Mouse (Mus musculus): ENCODE measurements around the gene Brox. TPM values are rescaled to one million over a fixed set of nuclear protein-coding genes. Genes with fewer than 3 reads are reported as not detected.
"Not testable (repeated sequence)": the region's sequence is repeated elsewhere in the genome, so short reads cannot be mapped to it uniquely, and the experiment has no call there.

Brox gene
- polyA plus RNA-seq (2012; rRNA removed), result 7.6 and 8.5 TPM in 2 replicates

GRCm38 (mm10) chr1:183296877-183297383, at the start of gene Brox:
Brox (minus strand) TSS chr1:183297269.
- peak within 1 kb of the TSS; percentile 84 for H3K27ac ChIP-seq (ENCODE audit: control insufficient read depth, insufficient read depth, low read depth, low read length)
- H3K4me3 ChIP-seq (ENCODE audit: control insufficient read depth, low read depth, low read length), result peak within 1 kb of the TSS; percentile 92
- peaks cover 2% of the 10 kb centered on the region for H3K36me3 ChIP-seq (ENCODE audit: control insufficient read depth, insufficient read depth, low read length)
- H3K4me1 ChIP-seq (ENCODE audit: control insufficient read depth, insufficient read depth, low read length), result no peaks in the 10 kb centered on the region
- peak; percentile 74 for TF ChIP-seq POLR2A (IDR thresholded peaks at IDR 0.05; ENCODE audit: control insufficient read depth, low read depth, low read length)
- no peak for TF ChIP-seq CTCF (IDR thresholded peaks at IDR 0.05; ENCODE audit: control insufficient read depth, insufficient read depth, insufficient replicate concordance, low read depth, low read length)
- H3K27me3 ChIP-seq (ENCODE audit: control insufficient read depth, insufficient read depth, low read length), result no peaks in the 10 kb centered on the region

GRCm38 (mm10) chr1:183345817-183346195, 48.7 kb upstream of the Brox start:
- Histone ChIP-seq H3K4me1 (ENCODE audit: control insufficient read depth, insufficient read depth, low read length) (peaks cover 4% of the 10 kb centered on the region; the same call in 1 of the 2 replicates), H3K27ac (ENCODE audit: control insufficient read depth, insufficient read depth, low read depth, low read length) (peak overlapping the region; percentile 92), H3K36me3 (ENCODE audit: control insufficient read depth, insufficient read depth, low read length) (no peaks in the 10 kb centered on the region; the same call in 1 of the 2 replicates), H3K4me3 (ENCODE audit: control insufficient read depth, low read depth, low read length) (peak overlapping the region; percentile 96), H3K27me3 (ENCODE audit: control insufficient read depth, insufficient read depth, low read length) (no peaks in the 10 kb centered on the region)
- TF ChIP-seq POLR2A (IDR thresholded peaks at IDR 0.05; ENCODE audit: control insufficient read depth, low read depth, low read length) (no peak), CTCF (IDR thresholded peaks at IDR 0.05; ENCODE audit: control insufficient read depth, insufficient read depth, insufficient replicate concordance, low read depth, low read length) (no peak)

- Histone ChIP-seq H3K27ac (ENCODE audit: control insufficient read depth, insufficient read depth, low read depth, low read length) (peak overlapping the region; percentile 92), H3K36me3 (ENCODE audit: control insufficient read depth, insufficient read depth, low read length) (no peaks in the 10 kb centered on the region; the same call in 1 of the 2 replicates), H3K27me3 (ENCODE audit: control insufficient read depth, insufficient read depth, low read length) (no peaks in the 10 kb centered on the region), H3K4me3 (ENCODE audit: control insufficient read depth, low read depth, low read length) (peak overlapping the region; percentile 96), H3K4me1 (ENCODE audit: control insufficient read depth, insufficient read depth, low read length) (peaks cover 4% of the 10 kb centered on the region; the same call in 1 of the 2 replicates)
- no peak for TF ChIP-seq CTCF (IDR thresholded peaks at IDR 0.05; ENCODE audit: control insufficient read depth, insufficient read depth, insufficient replicate concordance, low read depth, low read length)
- TF ChIP-seq POLR2A (IDR thresholded peaks at IDR 0.05; ENCODE audit: control insufficient read depth, low read depth, low read length), result peak; percentile 42
Measured at GRCm38 (mm10) chr1:183344886-183345816, 48.1 kb upstream of the Brox start.

GRCm38 (mm10) chr1:183342902-183343301, 45.8 kb upstream of the Brox start:
- not testable (repeated sequence) for H3K4me3 ChIP-seq (ENCODE audit: control insufficient read depth, low read depth, low read length); H3K36me3 ChIP-seq (ENCODE audit: control insufficient read depth, insufficient read depth, low read length); H3K4me1 ChIP-seq (ENCODE audit: control insufficient read depth, insufficient read depth, low read length); H3K27ac ChIP-seq (ENCODE audit: control insufficient read depth, insufficient read depth, low read depth, low read length); H3K27me3 ChIP-seq (ENCODE audit: control insufficient read depth, insufficient read depth, low read length)

GRCm38 (mm10) chr1:183327171-183327570, 30.1 kb upstream of the Brox start:
- TF ChIP-seq CTCF (IDR thresholded peaks at IDR 0.05; ENCODE audit: control insufficient read depth, insufficient read depth, insufficient replicate concordance, low read depth, low read length) (no peak), POLR2A (IDR thresholded peaks at IDR 0.05; ENCODE audit: control insufficient read depth, low read depth, low read length) (no peak)
- Histone ChIP-seq H3K4me3 (ENCODE audit: control insufficient read depth, low read depth, low read length) (no peak overlapping the region), H3K4me1 (ENCODE audit: control insufficient read depth, insufficient read depth, low read length) (no peaks in the 10 kb centered on the region), H3K27me3 (ENCODE audit: control insufficient read depth, insufficient read depth, low read length) (no peaks in the 10 kb centered on the region), H3K36me3 (ENCODE audit: control insufficient read depth, insufficient read depth, low read length) (peaks cover 3% of the 10 kb centered on the region), H3K27ac (ENCODE audit: control insufficient read depth, insufficient read depth, low read depth, low read length) (no peak overlapping the region)

- no peaks in the 10 kb centered on the region for H3K4me1 ChIP-seq (ENCODE audit: control insufficient read depth, insufficient read depth, low read length)
- no peaks in the 10 kb centered on the region; the same call in 1 of the 2 replicates for H3K36me3 ChIP-seq (ENCODE audit: control insufficient read depth, insufficient read depth, low read length)
- no peaks in the 10 kb centered on the region for H3K27me3 ChIP-seq (ENCODE audit: control insufficient read depth, insufficient read depth, low read length)
- no peak overlapping the region for H3K4me3 ChIP-seq (ENCODE audit: control insufficient read depth, low read depth, low read length)
- H3K27ac ChIP-seq (ENCODE audit: control insufficient read depth, insufficient read depth, low read depth, low read length), result no peak overlapping the region
- TF ChIP-seq POLR2A (IDR thresholded peaks at IDR 0.05; ENCODE audit: control insufficient read depth, low read depth, low read length), result no peak
- no peak for TF ChIP-seq CTCF (IDR thresholded peaks at IDR 0.05; ENCODE audit: control insufficient read depth, insufficient read depth, insufficient replicate concordance, low read depth, low read length)
Measured at GRCm38 (mm10) chr1:183324433-183324832, 27.4 kb upstream of the Brox start.

- Histone ChIP-seq H3K4me1 (ENCODE audit: control insufficient read depth, insufficient read depth, low read length) (no peaks in the 10 kb centered on the region), H3K4me3 (ENCODE audit: control insufficient read depth, low read depth, low read length) (no peak overlapping the region), H3K27ac (ENCODE audit: control insufficient read depth, insufficient read depth, low read depth, low read length) (no peak overlapping the region), H3K27me3 (ENCODE audit: control insufficient read depth, insufficient read depth, low read length) (no peaks in the 10 kb centered on the region), H3K36me3 (ENCODE audit: control insufficient read depth, insufficient read depth, low read length) (no peaks in the 10 kb centered on the region; the same call in 1 of the 2 replicates)
- TF ChIP-seq CTCF (IDR thresholded peaks at IDR 0.05; ENCODE audit: control insufficient read depth, insufficient read depth, insufficient replicate concordance, low read depth, low read length), result no peak
- no peak for TF ChIP-seq POLR2A (IDR thresholded peaks at IDR 0.05; ENCODE audit: control insufficient read depth, low read depth, low read length)
Measured at GRCm38 (mm10) chr1:183323923-183324322, 26.9 kb upstream of the Brox start.

- H3K27ac ChIP-seq (ENCODE audit: control insufficient read depth, insufficient read depth, low read depth, low read length); H3K27me3 ChIP-seq (ENCODE audit: control insufficient read depth, insufficient read depth, low read length); H3K36me3 ChIP-seq (ENCODE audit: control insufficient read depth, insufficient read depth, low read length); H3K4me1 ChIP-seq (ENCODE audit: control insufficient read depth, insufficient read depth, low read length); H3K4me3 ChIP-seq (ENCODE audit: control insufficient read depth, low read depth, low read length): not testable (repeated sequence)
Measured at GRCm38 (mm10) chr1:183322496-183322895, 25.4 kb upstream of the Brox start.

All from testis, adult 2 months (tissue).